Mouse (Mus musculus) ES-CJ7 (cell line): ENCODE measurements around the gene Trim66.

Experiments used
- DNase-seq: peaks from one replicate; pipeline ENCODE4 v3.0.0; 2011; ENCODE audit warnings: low read depth, low spot score

The Trim66 gene

DNA sequence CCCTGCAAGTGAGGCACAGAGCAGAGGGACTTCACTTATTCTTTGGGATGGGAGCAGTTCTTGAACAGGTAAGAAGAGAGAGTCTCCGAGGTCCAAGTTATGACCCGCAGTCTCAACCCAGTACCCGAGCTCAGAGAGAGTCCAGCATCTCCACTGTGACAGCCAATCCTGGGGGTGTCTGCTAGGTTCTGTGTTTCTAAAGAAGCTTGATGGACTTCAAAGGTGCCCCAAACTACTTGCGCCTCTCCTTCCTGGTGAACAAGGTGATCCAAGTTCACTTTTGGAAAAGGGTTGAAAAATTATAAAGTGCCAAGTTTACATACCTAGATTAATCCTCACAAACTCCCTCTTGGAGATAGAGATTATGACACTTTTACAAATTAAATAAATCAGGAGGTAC, at the start of gene Trim66:
TSS of gene Trim66 (minus strand) at position 101 of the 400 bp plus-strand sequence.
- DNase-seq, result no peak

DNA sequence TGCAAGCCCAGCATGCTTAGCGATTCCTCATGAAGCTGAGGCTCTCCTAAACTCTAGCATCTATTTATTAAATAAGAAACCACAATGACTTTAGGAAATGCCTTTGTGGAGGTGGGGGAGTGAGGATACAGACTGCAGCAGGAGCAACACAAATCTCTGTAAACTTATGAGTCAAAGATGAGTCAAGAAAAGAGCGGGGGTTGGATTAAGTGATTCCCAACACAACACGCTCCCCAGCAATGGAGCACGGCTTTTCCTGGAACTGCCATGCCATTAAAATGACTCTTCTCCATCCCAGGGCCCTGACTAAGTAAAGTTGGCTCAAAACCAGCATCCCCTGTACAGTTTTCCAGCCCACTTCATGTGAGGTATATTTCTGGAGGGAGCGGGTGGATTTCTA, 38.8 kb upstream of the Trim66 start:
- no peak for DNase-seq

GRCm38 (mm10) chr7:109546186-109546585, 38.3 kb upstream of the Trim66 start:
- DNase-seq, result no peak

GRCm38 (mm10) chr7:109545255-109545993, 37.5 kb upstream of the Trim66 start:
- no peak for DNase-seq

- DNase-seq, result no peak
Observed at GRCm38 (mm10) chr7:109544792-109545191, 36.9 kb upstream of the Trim66 start.

DNA sequence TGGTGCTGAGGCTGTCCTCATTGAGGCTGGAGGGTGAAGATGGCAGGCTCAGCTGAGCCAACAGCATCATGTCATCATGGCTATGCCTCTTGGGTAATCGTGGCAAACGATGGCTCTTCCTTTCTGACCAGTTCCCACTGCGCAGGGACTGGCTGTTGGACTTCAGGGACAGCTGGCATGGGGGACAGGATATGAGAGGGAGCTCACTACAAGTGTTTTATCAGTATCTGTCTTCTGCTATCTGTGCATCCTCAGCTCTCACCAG, 34.4 kb upstream of the Trim66 start:
- DNase-seq, result no peak

DNA sequence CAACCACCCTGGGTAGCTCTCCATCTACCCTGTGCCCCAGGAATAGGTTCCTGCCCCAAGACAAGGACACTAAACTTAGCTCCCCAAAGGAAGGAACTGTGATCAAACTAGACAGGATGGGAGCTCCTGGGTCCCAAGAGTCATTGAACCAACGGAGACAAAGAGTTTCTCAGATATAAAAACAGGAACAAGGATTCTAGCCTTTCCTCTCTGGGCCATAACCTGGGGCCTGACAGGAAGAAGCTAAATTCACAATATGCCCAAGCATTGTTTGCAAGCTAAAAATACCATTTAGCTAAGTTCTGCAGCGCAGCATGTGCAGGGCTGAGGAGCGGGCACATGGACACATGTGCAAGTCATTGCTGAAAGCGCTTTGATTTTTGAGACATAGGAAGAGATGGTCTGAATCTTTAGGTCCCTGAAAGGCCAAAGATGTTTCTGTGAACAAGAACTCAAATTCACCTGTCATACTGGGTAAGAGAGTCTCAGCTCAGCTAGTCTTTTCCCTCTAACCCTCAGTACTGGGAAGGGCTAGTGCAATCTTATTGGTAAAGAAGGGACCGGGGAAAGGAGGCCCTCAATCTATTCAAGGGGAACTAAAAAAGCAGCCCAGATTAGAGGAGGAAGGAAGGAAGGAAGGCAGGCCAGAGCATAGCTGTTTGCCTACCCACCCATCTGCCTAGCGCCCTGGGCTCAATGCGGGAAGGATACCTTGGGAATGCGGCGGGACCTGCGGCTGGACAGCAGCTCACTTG, 33.9 kb upstream of the Trim66 start:
- no peak for DNase-seq

DNA sequence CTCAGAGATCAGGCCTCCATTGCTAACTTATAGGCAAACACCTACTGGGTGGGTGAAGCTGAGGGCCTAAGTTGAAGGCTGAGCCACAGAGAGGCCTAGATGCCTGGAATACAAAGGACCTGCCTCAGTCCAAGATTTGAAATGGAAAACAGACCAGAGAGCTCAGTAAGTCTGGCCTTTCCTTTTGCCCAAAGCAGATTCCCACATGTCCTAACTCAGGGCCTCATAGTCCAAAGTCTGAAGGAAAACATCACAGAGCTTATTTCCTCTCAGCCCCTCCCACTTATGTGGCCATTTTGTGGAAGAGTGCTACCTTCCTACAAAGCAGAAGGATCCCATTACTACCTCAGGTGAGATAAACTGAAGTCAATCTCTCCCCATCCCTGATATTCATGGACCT, 33.0 kb upstream of the Trim66 start:
- DNase-seq, result no peak

GRCm38 (mm10) chr7:109536451-109536946, 28.6 kb upstream of the Trim66 start:
- no peak for DNase-seq

DNA sequence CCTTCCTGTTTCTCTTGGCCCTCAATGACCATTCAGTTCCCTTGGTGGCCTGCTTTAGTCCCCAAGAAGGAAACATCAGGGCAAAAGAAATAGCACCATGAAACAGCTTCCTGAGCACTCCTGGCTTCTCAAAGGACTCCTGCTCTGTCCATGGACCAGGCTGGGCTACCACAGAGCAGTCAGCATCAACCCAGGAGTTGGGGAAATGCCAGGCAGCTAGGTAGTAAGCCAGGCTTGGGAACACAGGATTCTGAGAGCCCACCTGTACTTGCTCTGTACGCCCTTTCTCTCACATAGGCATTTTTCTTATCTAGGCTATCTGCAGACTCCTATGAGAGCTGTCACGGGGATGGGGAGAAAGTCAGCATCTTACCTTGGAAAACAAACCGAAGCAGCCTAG, 27.0 kb upstream of the Trim66 start:
- DNase-seq, result no peak

DNA sequence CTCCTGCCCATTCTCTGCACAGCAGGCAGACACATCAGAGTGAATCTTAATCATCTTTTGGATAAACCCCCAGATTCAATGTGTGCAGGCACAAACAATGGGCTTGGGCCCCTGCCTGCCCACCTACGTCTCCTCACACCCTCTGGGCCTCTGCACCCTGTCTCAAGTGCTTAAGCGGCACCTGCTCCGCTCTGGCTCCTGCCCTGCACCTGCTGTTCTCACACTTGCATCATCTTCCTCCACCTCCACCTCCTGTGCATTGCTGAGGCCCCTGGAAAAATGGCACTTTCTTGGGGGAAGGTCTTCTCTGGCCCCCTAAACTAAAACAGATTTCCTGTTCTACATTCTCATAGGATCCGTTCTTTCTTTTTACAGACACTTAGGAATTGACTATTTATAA, 26.0 kb upstream of the Trim66 start:
- DNase-seq, result no peak

- no peak for DNase-seq
Observed at GRCm38 (mm10) chr7:109533129-109533528, 25.2 kb upstream of the Trim66 start.

DNA sequence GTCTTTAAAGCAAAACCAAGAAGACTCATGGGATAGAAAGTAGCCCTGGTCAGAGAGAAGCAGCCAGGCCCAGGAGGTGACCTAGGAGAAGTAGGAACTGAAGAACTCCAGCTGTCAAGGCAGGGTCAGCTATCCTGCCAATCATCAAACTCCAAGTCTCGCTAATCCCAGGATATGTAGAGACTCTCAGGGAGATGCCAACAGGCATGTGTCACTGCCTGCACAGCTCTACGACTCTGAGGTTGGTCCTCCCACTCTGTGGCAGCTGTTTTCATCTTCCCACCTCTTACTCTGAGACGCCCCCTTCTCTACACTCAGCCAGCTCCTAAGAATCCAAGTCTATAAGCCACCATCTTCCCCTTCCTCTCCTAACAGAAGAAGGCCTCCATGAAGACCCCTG, 24.8 kb upstream of the Trim66 start:
- DNase-seq, result no peak

GRCm38 (mm10) chr7:109531501-109531900, 23.6 kb upstream of the Trim66 start:
- no peak for DNase-seq

DNA sequence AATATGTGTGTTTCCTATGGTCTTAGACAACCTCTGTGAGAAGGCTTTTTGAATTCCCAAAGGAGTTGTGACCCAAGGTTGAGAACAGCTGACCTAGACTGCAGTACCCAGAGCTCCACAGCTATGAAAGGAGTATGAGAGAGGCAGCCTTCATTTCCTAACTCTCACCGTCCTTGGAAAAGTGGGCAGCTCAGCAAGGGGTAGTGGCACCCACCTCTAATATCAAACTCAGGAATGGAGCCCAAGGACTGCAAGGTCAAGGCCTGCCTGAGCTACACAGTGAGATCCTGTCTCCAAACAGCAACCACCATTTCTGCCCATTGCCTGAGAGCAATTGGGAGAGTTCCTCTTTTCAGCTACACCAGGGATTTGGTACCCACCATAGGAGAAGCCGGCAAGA, 21.8 kb upstream of the Trim66 start:
- DNase-seq, result no peak

DNA sequence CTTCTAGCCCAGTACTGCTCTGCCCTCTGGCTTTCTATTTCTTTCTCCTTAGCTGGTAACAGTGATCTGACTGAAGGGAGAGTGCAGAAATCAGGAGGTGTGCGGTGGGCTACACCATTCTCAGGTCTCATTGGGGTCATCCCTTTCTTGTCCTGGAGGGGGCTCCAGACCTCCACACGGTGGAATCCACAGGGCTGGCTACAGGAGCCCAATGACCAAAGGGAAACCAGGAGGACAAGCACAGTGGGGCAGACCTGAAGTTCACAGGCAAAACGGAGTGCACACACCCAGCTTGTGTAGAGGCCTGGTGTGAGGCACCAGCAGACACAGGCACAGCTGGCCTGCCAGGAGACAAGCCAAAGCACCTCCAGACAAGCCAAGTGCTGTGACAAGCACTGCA, 20.4 kb upstream of the Trim66 start:
- peak; percentile 42 for DNase-seq

GRCm38 (mm10) chr7:109527536-109527935, 19.6 kb upstream of the Trim66 start:
- DNase-seq, result no peak

DNA sequence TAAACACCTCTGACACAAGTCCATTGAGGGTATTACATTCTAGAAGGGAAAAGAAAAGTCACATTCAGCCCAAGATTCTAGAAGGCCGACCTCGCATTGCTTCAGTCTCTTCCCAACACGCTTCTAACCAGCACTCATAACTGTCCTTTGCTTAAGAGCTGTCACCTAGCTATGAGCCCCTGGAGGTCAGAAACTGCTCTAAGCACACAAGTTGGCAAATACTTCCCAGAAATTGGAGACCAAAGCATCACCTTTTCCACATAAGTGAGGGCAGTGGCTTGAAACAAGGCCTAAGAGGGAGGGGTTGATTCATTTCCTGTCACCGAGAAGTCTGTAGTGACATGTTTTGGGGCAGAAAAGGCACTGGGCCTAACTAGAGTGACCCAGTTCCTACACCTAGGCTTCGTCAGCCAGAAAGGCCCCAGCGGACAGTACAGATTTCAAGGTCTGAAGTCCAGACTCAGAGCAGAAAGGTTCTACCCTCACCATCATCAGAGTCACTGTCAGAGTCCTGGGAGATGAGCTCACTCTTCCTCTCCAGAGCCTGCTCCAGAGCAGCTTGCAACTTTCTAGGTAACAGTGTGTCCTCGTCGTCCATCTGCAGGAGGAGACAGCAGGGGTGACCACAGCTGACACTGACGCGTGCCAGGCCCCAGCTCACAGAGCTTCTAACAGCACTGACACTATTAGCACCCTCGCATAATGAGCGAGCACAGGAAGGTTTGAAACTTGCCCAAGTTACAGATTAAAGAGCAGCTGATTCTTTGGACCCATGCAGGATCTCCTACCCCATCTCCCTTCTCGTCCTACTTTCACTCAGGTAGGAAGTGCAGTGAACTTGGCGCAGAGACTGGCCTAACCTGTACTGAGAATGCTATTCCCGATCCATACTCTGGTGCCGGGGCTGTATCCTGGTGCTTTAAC, 18.1 kb upstream of the Trim66 start:
- no peak for DNase-seq

GRCm38 (mm10) chr7:109524763-109525162, 16.8 kb upstream of the Trim66 start:
- no peak for DNase-seq

DNA sequence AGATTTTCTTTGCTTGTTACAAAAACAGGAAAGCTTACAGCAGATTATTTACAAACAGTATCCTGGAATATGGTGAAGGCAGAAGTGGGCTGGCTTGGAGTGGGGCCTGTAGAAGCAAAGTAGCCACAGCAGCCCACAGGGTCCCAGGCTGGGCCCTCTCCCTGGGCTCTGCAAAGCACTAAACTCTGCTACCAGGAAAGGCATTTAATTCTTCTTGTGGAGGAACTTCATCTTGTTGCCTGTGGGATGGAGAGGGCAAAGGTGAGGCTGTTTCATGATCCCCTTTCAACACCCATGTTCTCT, 16.5 kb upstream of the Trim66 start:
- no peak for DNase-seq

DNA sequence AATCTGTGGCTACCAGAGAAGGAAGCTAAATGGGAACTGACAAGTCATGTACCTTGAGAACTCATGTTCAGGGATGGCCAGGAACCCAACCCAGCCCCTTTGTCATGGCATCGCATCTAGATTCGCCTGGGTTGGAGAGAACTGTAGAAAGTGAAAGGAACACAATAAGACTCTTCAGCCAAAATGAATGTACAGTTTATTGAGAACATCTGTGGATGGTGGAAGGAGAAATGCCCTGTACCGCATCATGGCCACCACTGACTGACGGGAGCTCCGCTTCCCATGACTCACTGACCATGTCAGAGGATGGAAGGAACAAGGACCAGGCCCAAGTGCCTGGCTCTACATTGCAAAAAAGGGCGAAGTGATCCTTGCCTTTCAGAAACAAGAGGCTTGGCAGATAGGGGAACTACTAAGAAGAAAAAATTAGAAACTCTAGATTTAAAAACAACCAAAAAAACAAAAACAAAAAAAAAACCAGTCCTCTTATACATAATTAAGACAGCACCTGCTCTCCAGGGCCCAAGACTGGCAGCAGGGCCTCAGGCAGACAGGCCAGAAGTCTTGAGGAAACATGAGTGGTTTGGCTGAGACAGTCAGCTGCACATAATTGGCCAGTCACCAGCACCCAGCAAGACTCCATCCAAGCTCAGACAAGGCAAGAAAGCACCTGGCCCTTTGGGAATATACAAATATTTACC, 16.0 kb upstream of the Trim66 start:
- DNase-seq, result peak; percentile 48

- no peak for DNase-seq
Observed at GRCm38 (mm10) chr7:109523304-109523703, 15.4 kb upstream of the Trim66 start.
